Mouse (Mus musculus) skeletal muscle tissue, postnatal 0 days (tissue): ENCODE data around the gene Aldh16a1. TPM values are rescaled to one million over a fixed set of nuclear protein-coding genes. Genes with fewer than 3 reads are reported as not detected.

Experiments
- microRNA counts: library from miRNA; unstranded; fragments of <30 nt; microRNA quantifications from one replicate; lab custom pipeline; 2015
- microRNA-seq, 2 experiments: library from miRNA; unstranded; fragments of <30 nt; microRNA quantifications; one replicate each; pipeline ENCODE4; 2016
- polyA plus RNA-seq: library from polyadenylated mRNA; unstranded; fragments of >200 nt; fragmentation: Nextera tagmentation; extraction: Ambion mirVana; gene quantifications from 2 replicates; pipeline ENCODE4 v1.2.1, GENCODE M21; 2015

Gene Aldh16a1
- polyA plus RNA-seq, result 18.4 and 21.6 TPM in 2 replicates

GRCm38 (mm10) chr7:45154096-45154992 lies at the start of gene Aldh16a1, which contains the start of gene Pih1d1:
Aldh16a1 (minus strand) TSS chr7:45154584.
Pih1d1 (plus strand) TSS chr7:45154303.

GRCm38 (mm10) chr7:45180896-45181477 lies 26.6 kb upstream of the Aldh16a1 start, which contains the start of gene Pth2:
Pth2 (plus strand) TSS chr7:45180995.

DNA sequence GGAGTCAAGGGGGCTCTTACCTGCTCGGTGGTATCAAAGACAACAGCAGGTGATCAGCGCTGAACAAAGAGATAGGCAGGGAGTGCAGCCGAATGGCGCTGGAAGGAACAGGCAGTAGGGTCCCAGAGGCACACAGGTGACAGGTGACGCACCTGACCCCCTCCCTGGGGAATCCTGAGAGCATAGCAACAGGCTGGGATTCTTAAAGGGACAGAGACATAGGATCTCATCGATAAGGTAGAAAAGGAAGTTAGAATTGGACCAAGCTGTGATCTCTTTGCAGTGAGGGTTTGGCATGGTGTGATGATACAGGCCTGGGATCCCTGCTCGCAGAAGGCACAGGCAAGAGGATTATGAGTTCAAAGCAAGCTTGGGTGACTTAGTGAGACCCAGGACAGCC lies 25.1 kb upstream of the Aldh16a1 start, which contains the start of gene Gfy:
TSS of gene Gfy (minus strand) at position 101 of the 400 bp plus-strand sequence.

GRCm38 (mm10) chr7:45163735-45164490 lies 9.5 kb upstream of the Aldh16a1 start, which contains the start of gene Slc17a7:
Slc17a7 (plus strand) TSS chr7:45163949.

GRCm38 (mm10) chr7:45135993-45136567 lies 18.3 kb downstream of the Aldh16a1 start, which contains the start of the genes Gm45713 and Flt3l:
Gm45713 (minus strand) TSS chr7:45136231.
Flt3l (minus strand) TSS chr7:45136432.

DNA sequence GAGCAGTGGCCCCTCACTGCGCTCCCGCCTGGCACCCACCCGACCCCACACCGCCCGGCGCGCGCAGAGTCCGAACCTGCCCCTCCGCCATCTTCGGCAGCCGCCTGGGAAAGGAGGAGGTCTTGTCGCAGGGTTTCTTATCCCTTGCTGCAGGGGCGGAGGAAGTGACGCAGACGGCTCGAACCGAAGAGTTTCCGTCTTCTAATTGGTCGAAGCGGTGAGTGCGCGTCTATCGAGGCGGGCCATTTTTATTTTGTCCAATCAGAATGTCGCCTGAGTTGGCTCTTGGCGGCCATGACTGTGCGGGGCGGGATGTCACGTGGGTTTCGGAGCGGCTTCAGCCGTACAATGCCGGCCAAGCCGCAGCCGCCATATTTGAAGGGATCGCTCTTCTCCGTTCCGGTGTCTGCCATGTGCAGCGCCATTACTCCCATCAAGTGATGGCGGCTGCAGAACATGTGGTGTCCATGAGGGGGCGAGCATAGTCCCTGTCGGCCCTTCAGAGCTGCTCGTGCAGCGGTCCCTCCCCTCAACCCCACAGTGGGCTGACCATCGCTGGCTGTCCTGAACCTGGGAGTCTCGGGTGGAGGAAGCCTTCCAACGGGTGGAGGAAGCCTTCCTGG lies 25.6 kb downstream of the Aldh16a1 start, which contains the start of gene Rpl13a:
TSS of gene Rpl13a (minus strand) at position 138 of the 623 bp plus-strand sequence.

GRCm38 (mm10) chr7:45124224-45125143 lies 29.9 kb downstream of the Aldh16a1 start, which contains the start of gene Rps11:
Rps11 (minus strand) TSS chr7:45124439.

GRCm38 (mm10) chr7:45103652-45104180 lies 50.7 kb downstream of the Aldh16a1 start, which contains the start of gene Fcgrt:
Fcgrt (minus strand) TSS chr7:45103851.

GRCm38 (mm10) chr7:45092048-45092447 lies 62.3 kb downstream of the Aldh16a1 start, which contains the start of gene Rcn3:
Rcn3 (minus strand) TSS chr7:45092221.

MicroRNAs encoded within 50 kb of the gene (microRNA counts, 519-probe panel; counts per million panel counts)
- microRNA mmu-miR-150 (lab: Ali Mortazavi, UCI), result 2,628 counts per million, percentile 69 among the panel's probes with 10 or more counts

Small RNA genes within 50 kb of the gene (microRNA-seq; reads per million reads assigned to microRNA genes)
- gene Mir150 (28.6 to 49.7 reads per million in 2 experiments), gene Mir5121 (2.6 to 11.9 reads per million in 2 experiments), gene Mir7055 (0 reads per million in 2 experiments)

Other genes starting within 250 kb of the Aldh16a1 start
- 39.7 and 41.5 TPM in 2 replicates for gene Ap2a1, start 225.1 kb downstream of the Aldh16a1 start, polyA plus RNA-seq
- 0.10 and 0.15 TPM in 2 replicates for gene Tsks, start 211.4 kb downstream of the Aldh16a1 start, polyA plus RNA-seq
- gene Cpt1c, start 179.7 kb downstream of the Aldh16a1 start, polyA plus RNA-seq, result 7.1 and 8.2 TPM in 2 replicates
- 287 and 322 TPM in 2 replicates for gene Prmt1, start 168.0 kb downstream of the Aldh16a1 start, polyA plus RNA-seq
- gene Irf3, start 156.9 kb downstream of the Aldh16a1 start, polyA plus RNA-seq, result 46.8 and 50.0 TPM in 2 replicates
- 24.3 and 26.6 TPM in 2 replicates for gene Bcl2l12, start 155.9 kb downstream of the Aldh16a1 start, polyA plus RNA-seq
- gene Scaf1, start 138.2 kb downstream of the Aldh16a1 start, polyA plus RNA-seq, result 19.9 and 21.5 TPM in 2 replicates
- 165 and 172 TPM in 2 replicates for gene Rras, start 136.6 kb downstream of the Aldh16a1 start, polyA plus RNA-seq
- 5.4 and 6.6 TPM in 2 replicates for gene Prr12, start 101.7 kb downstream of the Aldh16a1 start, polyA plus RNA-seq
- gene Nosip, start 92.2 kb downstream of the Aldh16a1 start, polyA plus RNA-seq, result 44.0 and 45.1 TPM in 2 replicates
- 20.2 and 23.5 TPM in 2 replicates for gene Prrg2, start 91.9 kb downstream of the Aldh16a1 start, polyA plus RNA-seq
- gene Rcn3, start 62.4 kb downstream of the Aldh16a1 start, polyA plus RNA-seq, result 177 and 263 TPM in 2 replicates
- gene Fcgrt, start 50.7 kb downstream of the Aldh16a1 start, polyA plus RNA-seq, result 95.2 and 152 TPM in 2 replicates
- 745 and 781 TPM in 2 replicates for gene Rps11, start 30.1 kb downstream of the Aldh16a1 start, polyA plus RNA-seq
- gene Rpl13a, start 25.8 kb downstream of the Aldh16a1 start, polyA plus RNA-seq, result 925 and 1,005 TPM in 2 replicates
- 0.52 and 0.86 TPM in 2 replicates for gene Gm45713, start 18.4 kb downstream of the Aldh16a1 start, polyA plus RNA-seq
- 1.0 and 2.3 TPM in 2 replicates for gene Flt3l, start 18.2 kb downstream of the Aldh16a1 start, polyA plus RNA-seq
- 50.8 and 52.5 TPM in 2 replicates for gene Pih1d1, start 281 bp downstream of the Aldh16a1 start, polyA plus RNA-seq
- gene Slc17a7, start 9.4 kb upstream of the Aldh16a1 start, polyA plus RNA-seq, result 0.22 and 0.46 TPM in 2 replicates
- gene Gfy, start 25.0 kb upstream of the Aldh16a1 start, polyA plus RNA-seq, result 0.15 TPM in 1 of 2 replicates, not detected in the other
- not detected in 2 replicates for gene Pth2, start 26.4 kb upstream of the Aldh16a1 start, polyA plus RNA-seq
- 1.0 and 2.0 TPM in 2 replicates for gene Ccdc155, start 50.3 kb upstream of the Aldh16a1 start, polyA plus RNA-seq
- 0.23 and 6.5 TPM in 2 replicates for gene Dkkl1, start 57.6 kb upstream of the Aldh16a1 start, polyA plus RNA-seq
- 28.9 and 29.6 TPM in 2 replicates for gene Tead2, start 61.2 kb upstream of the Aldh16a1 start, polyA plus RNA-seq
- 3.6 and 5.9 TPM in 2 replicates for gene Cd37, start 84.5 kb upstream of the Aldh16a1 start, polyA plus RNA-seq
- gene Slc6a16, start 86.5 kb upstream of the Aldh16a1 start, polyA plus RNA-seq, result not detected in 2 replicates
- gene Slc6a21, start 122.9 kb upstream of the Aldh16a1 start, polyA plus RNA-seq, result not detected in 2 replicates
- gene Trpm4, start 179.2 kb upstream of the Aldh16a1 start, polyA plus RNA-seq, result 15.3 and 15.4 TPM in 2 replicates
- 94.0 and 120 TPM in 2 replicates for gene Hrc, start 180.7 kb upstream of the Aldh16a1 start, polyA plus RNA-seq
- gene Ppfia3, start 212.4 kb upstream of the Aldh16a1 start, polyA plus RNA-seq, result 3.2 and 4.0 TPM in 2 replicates
- 1.5 and 2.0 TPM in 2 replicates for gene Lin7b, start 216.0 kb upstream of the Aldh16a1 start, polyA plus RNA-seq
- gene Snrnp70, start 241.2 kb upstream of the Aldh16a1 start, polyA plus RNA-seq, result 64.7 and 74.9 TPM in 2 replicates